Mouse (Mus musculus) embryonic fibroblast, embryonic 13.5 days (primary cell): ENCODE data around the gene Hint1.

Experiments used
- CTCF ChIP-seq: IDR thresholded peaks from 2 replicates; pipeline ENCODE4 v1.5.1; 2011; ENCODE audit warnings: mild to moderate bottlenecking, control low read depth, low read length, moderate library complexity, borderline replicate concordance; ENCODE audit not compliant: insufficient read depth
- POLR2A ChIP-seq: IDR thresholded peaks from 2 replicates; pipeline ENCODE4 v1.6.1; 2011; ENCODE audit warnings: low read depth, mild to moderate bottlenecking, control low read depth, low read length, moderate library complexity

GRCm38 (mm10) chr11:54906466-54906865 lies 40.3 kb downstream of the Hint1 start:
- TF ChIP-seq CTCF (no peak), POLR2A (no peak)
